Mouse (Mus musculus) forebrain, embryonic 11.5 days (tissue): ENCODE measurements around the gene Fam214a. TPM values are rescaled to one million over a fixed set of nuclear protein-coding genes. Genes with fewer than 3 reads are reported as not detected.

ENCODE experiments used
- polyA plus RNA-seq: library from polyadenylated mRNA; unstranded; fragments of >200 nt; fragmentation: Nextera tagmentation; extraction: Ambion mirVana; gene quantifications from 2 replicates; pipeline ENCODE4 v1.2.1, GENCODE M21; 2014

Gene Fam214a
- polyA plus RNA-seq, 1 experiment from 2014 or later = 18.3 TPM

Other genes with a start within 250 kb of the Fam214a start
- 2.5 and 2.6 TPM in 2 replicates for gene Onecut1, start 91.0 kb upstream of the Fam214a start, polyA plus RNA-seq
- gene Arpp19, start 84.7 kb downstream of the Fam214a start, polyA plus RNA-seq = 328 and 333 TPM in 2 replicates
- 38.0 and 41.5 TPM in 2 replicates for gene Myo5a, start 118.1 kb downstream of the Fam214a start, polyA plus RNA-seq